Mouse (Mus musculus) limb, embryonic 11.5 days (tissue): ENCODE measurements around the gene Fsd1l. TPM values are rescaled to one million over a fixed set of nuclear protein-coding genes. Genes with fewer than 3 reads are reported as not detected.

Experiments used
- ATAC-seq: fragments of 200-750 bp; cut with Nextera tagmentation; 2 replicates; pipeline ENCODE4 v1.8.0; 2017; ENCODE audit warnings: low read depth; ENCODE audit not compliant: insufficient number of reproducible peaks, low FRiP score, low TSS enrichment
- DNase-seq: peaks from one replicate; pipeline ENCODE4 v3.0.0-alpha.2; 2015; ENCODE audit warnings: low spot score
- H3K27ac ChIP-seq: fragments of 300-500 bp; sonication (generic); replicated peaks from 2 replicates; pipeline ENCODE4 v1.5.1; 2014; ENCODE audit warnings: low read depth, mild to moderate bottlenecking, low read length
- H3K27me3 ChIP-seq: fragments of 300-500 bp; sonication (generic); 2 replicates; pipeline ENCODE4 v1.6.1; 2014; ENCODE audit warnings: mild to moderate bottlenecking, low read length, mixed read lengths; ENCODE audit not compliant: control insufficient read depth, insufficient read depth
- H3K36me3 ChIP-seq: fragments of 300-500 bp; sonication (generic); 2 replicates; pipeline ENCODE4 v1.6.1; 2014; ENCODE audit warnings: mild to moderate bottlenecking, low read length, moderate library complexity, mixed read lengths; ENCODE audit not compliant: control insufficient read depth, insufficient read depth
- H3K4me1 ChIP-seq: fragments of 300-500 bp; sonication (generic); 2 replicates; pipeline ENCODE4 v1.6.1; 2014; ENCODE audit warnings: low read length, mixed read lengths; ENCODE audit not compliant: control insufficient read depth, insufficient read depth
- H3K4me2 ChIP-seq: fragments of 300-500 bp; sonication (generic); 2 replicates; pipeline ENCODE4 v1.6.1; 2014; ENCODE audit warnings: low read depth, mild to moderate bottlenecking, moderate library complexity; ENCODE audit not compliant: severe bottlenecking
- H3K4me3 ChIP-seq: fragments of 300-500 bp; sonication (generic); 2 replicates; pipeline ENCODE4 v1.5.1; 2014; ENCODE audit warnings: low read depth, low read length
- H3K9ac ChIP-seq: fragments of 300-500 bp; sonication (generic); 2 replicates; pipeline ENCODE4 v1.6.1; 2014; ENCODE audit warnings: mild to moderate bottlenecking, low read length
- H3K9me3 ChIP-seq: fragments of 300-500 bp; sonication (generic); 2 replicates; pipeline ENCODE4 v1.6.1; 2016; ENCODE audit warnings: low read length; ENCODE audit not compliant: control insufficient read depth
- WGBS: fragments of 180-500 bp; shearing (Covaris S2); extraction: QIAGEN DNeasy Blood & Tissue Kit; methylation state at CpG from one replicate; pipeline ENCODE4 v1.1.7; 2014; 5-methylcytosine and 5-hydroxymethylcytosine counted together
- polyA plus RNA-seq: library from polyadenylated mRNA; unstranded; fragments of >200 nt; fragmentation: Nextera tagmentation; extraction: Ambion mirVana; gene quantifications from 2 replicates; pipeline ENCODE4 v1.2.1, GENCODE M21; 2014

Gene Fsd1l
- polyA plus RNA-seq, 1 experiment from 2014 or later = 7.8 TPM

DNA sequence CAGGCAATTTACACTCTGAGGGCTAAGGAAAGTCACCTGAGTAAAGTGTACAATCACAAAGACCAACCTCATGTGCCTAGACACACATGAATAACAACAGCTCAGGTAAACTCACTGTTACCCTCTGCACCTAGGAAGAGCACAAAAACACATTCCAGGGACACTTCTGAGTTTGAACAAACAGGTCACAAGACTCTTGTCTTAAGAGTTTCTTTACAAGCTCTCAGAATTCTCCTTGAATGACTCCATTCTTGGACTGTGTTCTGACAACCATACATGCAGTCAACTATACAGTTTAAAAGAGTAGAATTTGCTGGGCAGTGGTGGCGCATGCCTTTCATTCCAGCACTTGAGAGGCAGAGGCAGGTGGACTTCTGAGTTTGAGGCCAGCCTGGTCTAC lies 96.8 kb downstream of the Fsd1l start:
- DNase-seq = no peak
- H3K4me1 ChIP-seq = no peaks in the 10 kb centered on the region
- H3K9me3 ChIP-seq = no peaks in the 10 kb centered on the region
- WGBS = 100% methylated on average over 1 of the region's 1 CpGs
- no peak overlapping the region for H3K4me3 ChIP-seq
- ATAC-seq = no peak
- no peak overlapping the region for H3K9ac ChIP-seq
- no peak overlapping the region for H3K27ac ChIP-seq
- H3K27me3 ChIP-seq = no peaks in the 10 kb centered on the region
- H3K4me2 ChIP-seq = no peak overlapping the region
- no peaks in the 10 kb centered on the region for H3K36me3 ChIP-seq

- H3K9ac ChIP-seq = no peak overlapping the region
- DNase-seq (peak; percentile 35), ATAC-seq (no peak)
- H3K27ac ChIP-seq = no peak overlapping the region
- 53% methylated on average over 6 of the region's 6 CpGs for WGBS
- no peaks in the 10 kb centered on the region for H3K9me3 ChIP-seq
- no peak overlapping the region for H3K4me2 ChIP-seq
- H3K4me3 ChIP-seq = no peak overlapping the region
- H3K27me3 ChIP-seq = no peaks in the 10 kb centered on the region
- no peaks in the 10 kb centered on the region for H3K36me3 ChIP-seq
- H3K4me1 ChIP-seq = no peaks in the 10 kb centered on the region
Observed at GRCm38 (mm10) chr4:53738956-53739616, 107.8 kb downstream of the Fsd1l start.

DNA sequence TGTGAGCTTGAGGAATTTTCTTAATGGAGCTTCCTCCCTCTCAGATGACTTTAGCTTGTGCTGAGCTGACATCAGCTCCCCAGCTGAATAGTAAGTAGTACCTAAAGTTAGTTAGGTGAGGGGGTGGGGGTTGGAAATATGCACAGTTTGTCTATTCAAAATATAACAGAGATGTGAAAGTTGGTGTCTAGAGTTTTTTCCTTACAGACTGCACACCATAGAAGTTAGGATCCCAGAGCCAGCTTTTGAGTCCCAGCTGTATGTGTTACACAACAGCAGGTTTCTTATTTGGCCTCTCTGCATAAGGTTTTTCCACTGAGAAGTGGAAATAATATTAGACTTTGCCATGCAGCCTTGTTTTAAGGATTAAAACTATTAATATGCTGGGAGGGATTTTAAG lies 118.6 kb downstream of the Fsd1l start:
- H3K4me1 ChIP-seq = no peaks in the 10 kb centered on the region
- no peaks in the 10 kb centered on the region for H3K9me3 ChIP-seq
- no peak for ATAC-seq
- H3K4me2 ChIP-seq = no peak overlapping the region
- DNase-seq = no peak
- no peaks in the 10 kb centered on the region for H3K27me3 ChIP-seq
- H3K9ac ChIP-seq = no peak overlapping the region
- H3K4me3 ChIP-seq = no peak overlapping the region
- peaks cover 5% of the 10 kb centered on the region for H3K36me3 ChIP-seq
- no peak overlapping the region for H3K27ac ChIP-seq

GRCm38 (mm10) chr4:53750391-53751120 lies 119.3 kb downstream of the Fsd1l start:
- Histone ChIP-seq H3K27me3 (no peaks in the 10 kb centered on the region), H3K36me3 (peaks cover 5% of the 10 kb centered on the region), H3K4me1 (no peaks in the 10 kb centered on the region), H3K9ac (no peak overlapping the region), H3K4me3 (no peak overlapping the region), H3K4me2 (no peak overlapping the region), H3K9me3 (no peaks in the 10 kb centered on the region), H3K27ac (no peak overlapping the region)
- ATAC-seq (no peak), DNase-seq (no peak)
- WGBS = 83% methylated on average over 16 of the region's 16 CpGs

Other genes with a start within 250 kb of the Fsd1l start
- 24.6 and 29.2 TPM in 2 replicates for gene Slc44a1, start 191.1 kb upstream of the Fsd1l start, polyA plus RNA-seq
- 12.2 and 13.7 TPM in 2 replicates for gene Fktn, start 82.5 kb downstream of the Fsd1l start, polyA plus RNA-seq
- 0.19 and 0.34 TPM in 2 replicates for gene Tal2, start 148.2 kb downstream of the Fsd1l start, polyA plus RNA-seq
- gene Tmem38b, start 194.6 kb downstream of the Fsd1l start, polyA plus RNA-seq = 5.1 and 5.4 TPM in 2 replicates